Mouse (Mus musculus) kidney, embryonic 16.5 days (tissue): Measurements from ENCODE around the gene Mark3. TPM values are rescaled to one million over a fixed set of nuclear protein-coding genes. Genes with fewer than 3 reads are reported as not detected.

ENCODE experiments used
- ATAC-seq: fragments of 200-750 bp; cut with Nextera tagmentation; 2 replicates; pipeline ENCODE4 v1.8.0; 2017; ENCODE audit warnings: moderate TSS enrichment; ENCODE audit not compliant: low FRiP score, low TSS enrichment
- H3K27ac ChIP-seq: fragments of 300-500 bp; sonication (generic); 2 replicates; pipeline ENCODE4 v1.5.1; 2014; ENCODE audit warnings: low read length
- H3K27me3 ChIP-seq: fragments of 300-500 bp; sonication (generic); 2 replicates; pipeline ENCODE4 v1.6.1; 2014; ENCODE audit warnings: low read length, control low read depth, mixed read lengths; ENCODE audit not compliant: insufficient read depth
- H3K36me3 ChIP-seq: fragments of 300-500 bp; sonication (generic); 2 replicates; pipeline ENCODE4 v1.6.1; 2014; ENCODE audit warnings: low read length, control low read depth, mixed read lengths; ENCODE audit not compliant: insufficient read depth
- H3K4me1 ChIP-seq: fragments of 300-500 bp; sonication (generic); 2 replicates; pipeline ENCODE4 v1.6.1; 2014; ENCODE audit warnings: low read length, control low read depth, mixed read lengths; ENCODE audit not compliant: insufficient read depth
- H3K4me2 ChIP-seq: fragments of 300-500 bp; sonication (generic); replicated peaks from 2 replicates; pipeline ENCODE4 v1.6.1; 2014; ENCODE audit warnings: low read depth, low read length
- H3K4me3 ChIP-seq: fragments of 300-500 bp; sonication (generic); 2 replicates; pipeline ENCODE4 v1.5.1; 2014; ENCODE audit warnings: mild to moderate bottlenecking, low read length
- H3K9ac ChIP-seq: fragments of 300-500 bp; sonication (generic); replicated peaks from 2 replicates; pipeline ENCODE4 v1.6.1; 2014; ENCODE audit warnings: low read length
- H3K9me3 ChIP-seq: fragments of 300-500 bp; sonication (generic); 2 replicates; pipeline ENCODE4 v1.6.1; 2016; ENCODE audit warnings: low read length, control low read depth
- WGBS: fragments of 180-500 bp; shearing (Covaris S2); extraction: QIAGEN DNeasy Blood & Tissue Kit; methylation state at CpG from one replicate; pipeline ENCODE4 v1.1.7; 2014; 5-methylcytosine and 5-hydroxymethylcytosine counted together
- polyA plus RNA-seq: library from polyadenylated mRNA; unstranded; fragments of >200 nt; fragmentation: Nextera tagmentation; extraction: Ambion mirVana; gene quantifications from 2 replicates; pipeline ENCODE4 v1.2.1, GENCODE M21; 2015

Mark3 gene
- polyA plus RNA-seq, 1 experiment from 2014 or later: 32.2 TPM

GRCm38 (mm10) chr12:111558655-111559054 lies 15.7 kb upstream of the Mark3 start:
- no peak for ATAC-seq

GRCm38 (mm10) chr12:111559647-111560258 lies 14.6 kb upstream of the Mark3 start:
- ATAC-seq: no peak
- WGBS: 41% methylated on average over 18 of the region's 18 CpGs
- peak overlapping the region; percentile 5; the same call in 1 of the 2 replicates for H3K9ac ChIP-seq
- H3K4me3 ChIP-seq: peak overlapping the region; percentile 12
- H3K9me3 ChIP-seq: no peaks in the 10 kb centered on the region
- no peaks in the 10 kb centered on the region for H3K36me3 ChIP-seq
- H3K27ac ChIP-seq: no peak overlapping the region
- peaks cover 6% of the 10 kb centered on the region; the same call in 1 of the 2 replicates for H3K4me1 ChIP-seq
- H3K4me2 ChIP-seq: peak overlapping the region; percentile 35
- H3K27me3 ChIP-seq: no peaks in the 10 kb centered on the region

More at GRCm38 (mm10) chr12:111558655-111559054, 15.7 kb upstream of the Mark3 start:
- peaks cover 6% of the 10 kb centered on the region; the same call in 1 of the 2 replicates for H3K4me1 ChIP-seq
- no peak overlapping the region for H3K9ac ChIP-seq
- H3K4me2 ChIP-seq: no peak overlapping the region
- no peak overlapping the region for H3K27ac ChIP-seq
- H3K36me3 ChIP-seq: no peaks in the 10 kb centered on the region
- no peaks in the 10 kb centered on the region for H3K9me3 ChIP-seq
- 34% methylated on average over 2 of the region's 2 CpGs for WGBS
- no peak overlapping the region for H3K4me3 ChIP-seq
- H3K27me3 ChIP-seq: no peaks in the 10 kb centered on the region

- WGBS: 65% methylated on average over 5 of the region's 5 CpGs
- Histone ChIP-seq H3K27ac (no peak overlapping the region), H3K36me3 (no peaks in the 10 kb centered on the region), H3K27me3 (no peaks in the 10 kb centered on the region), H3K9ac (no peak overlapping the region), H3K4me1 (peaks cover 6% of the 10 kb centered on the region; the same call in 1 of the 2 replicates), H3K4me3 (no peak overlapping the region), H3K4me2 (no peak overlapping the region; the same call in 1 of the 2 replicates), H3K9me3 (no peaks in the 10 kb centered on the region)
- no peak for ATAC-seq
These were observed 14.0 kb upstream of the Mark3 start for GRCm38 (mm10) chr12:111560286-111560685.

- peaks cover 6% of the 10 kb centered on the region; the same call in 1 of the 2 replicates for H3K4me1 ChIP-seq
- 0 out of 2 replicates have a peak overlapping the region, but pooled peaks have one; percentile 13 for H3K4me2 ChIP-seq
- no peaks in the 10 kb centered on the region for H3K9me3 ChIP-seq
- H3K36me3 ChIP-seq: no peaks in the 10 kb centered on the region
- H3K9ac ChIP-seq: no peak overlapping the region
- H3K27me3 ChIP-seq: no peaks in the 10 kb centered on the region
- no peak overlapping the region for H3K4me3 ChIP-seq
- no peak overlapping the region; the same call in 1 of the 2 replicates for H3K27ac ChIP-seq
- ATAC-seq: no peak
- WGBS: 53% methylated on average over 4 of the region's 4 CpGs
These were observed 12.0 kb upstream of the Mark3 start for GRCm38 (mm10) chr12:111562276-111562814.

GRCm38 (mm10) chr12:111563076-111563629 lies 11.2 kb upstream of the Mark3 start:
- no peaks in the 10 kb centered on the region for H3K9me3 ChIP-seq
- WGBS: 44% methylated on average over 5 of the region's 5 CpGs
- H3K4me2 ChIP-seq: no peak overlapping the region
- H3K4me1 ChIP-seq: peaks cover 6% of the 10 kb centered on the region; the same call in 1 of the 2 replicates
- no peaks in the 10 kb centered on the region for H3K27me3 ChIP-seq
- H3K27ac ChIP-seq: no peak overlapping the region
- no peak; the same call in 1 of the 2 replicates for ATAC-seq
- H3K4me3 ChIP-seq: no peak overlapping the region
- H3K36me3 ChIP-seq: no peaks in the 10 kb centered on the region
- H3K9ac ChIP-seq: no peak overlapping the region

GRCm38 (mm10) chr12:111565363-111565762 lies 9.0 kb upstream of the Mark3 start:
- Histone ChIP-seq H3K9ac (no peak overlapping the region), H3K4me1 (peaks cover 11% of the 10 kb centered on the region; the same call in 1 of the 2 replicates), H3K27me3 (no peaks in the 10 kb centered on the region), H3K9me3 (no peaks in the 10 kb centered on the region), H3K36me3 (no peaks in the 10 kb centered on the region), H3K27ac (no peak overlapping the region), H3K4me3 (no peak overlapping the region), H3K4me2 (no peak overlapping the region)
- ATAC-seq: no peak
- WGBS: 73% methylated on average over 5 of the region's 5 CpGs

- Histone ChIP-seq H3K27ac (peak overlapping the region; percentile 68), H3K4me3 (no peak overlapping the region), H3K36me3 (no peaks in the 10 kb centered on the region), H3K9me3 (no peaks in the 10 kb centered on the region; the same call in 1 of the 2 replicates), H3K9ac (no peak overlapping the region), H3K4me1 (peaks cover 21% of the 10 kb centered on the region), H3K27me3 (no peaks in the 10 kb centered on the region), H3K4me2 (no peak overlapping the region)
- 51% methylated on average over 11 of the region's 11 CpGs for WGBS
- ATAC-seq: peak; percentile 88
These were observed 5.5 kb upstream of the Mark3 start for GRCm38 (mm10) chr12:111568836-111569235.

GRCm38 (mm10) chr12:111572406-111572805 lies 1.9 kb upstream of the Mark3 start:
- no peaks in the 10 kb centered on the region for H3K27me3 ChIP-seq
- peak overlapping the region; percentile 74 for H3K27ac ChIP-seq
- 59% methylated on average over 7 of the region's 7 CpGs for WGBS
- no peak overlapping the region for H3K4me3 ChIP-seq
- H3K4me1 ChIP-seq: peaks cover 32% of the 10 kb centered on the region
- H3K36me3 ChIP-seq: no peaks in the 10 kb centered on the region
- H3K9me3 ChIP-seq: no peaks in the 10 kb centered on the region; the same call in 1 of the 2 replicates
- no peak for ATAC-seq
- peak overlapping the region; percentile 31; the same call in 1 of the 2 replicates for H3K9ac ChIP-seq
- H3K4me2 ChIP-seq: peak overlapping the region; percentile 93

- Histone ChIP-seq H3K27ac (peak overlapping the region; percentile 74), H3K9ac (peak overlapping the region; percentile 63; the same call in 1 of the 2 replicates)
These were observed 1.0 kb upstream of the Mark3 start for GRCm38 (mm10) chr12:111573315-111573714.

More at GRCm38 (mm10) chr12:111573315-111573714, 1.0 kb upstream of the Mark3 start:
- Histone ChIP-seq H3K9me3 (no peaks in the 10 kb centered on the region; the same call in 1 of the 2 replicates), H3K4me3 (peak overlapping the region; percentile 98), H3K4me2 (peak overlapping the region; percentile 93), H3K36me3 (no peaks in the 10 kb centered on the region), H3K27me3 (no peaks in the 10 kb centered on the region), H3K4me1 (peaks cover 32% of the 10 kb centered on the region)
- WGBS: 34% methylated on average over 6 of the region's 6 CpGs
- ATAC-seq: peak; percentile 21; the same call in 1 of the 2 replicates
